Mouse (Mus musculus): Measurements from ENCODE around the gene Limd2. TPM values are rescaled to one million over a fixed set of nuclear protein-coding genes. Genes with fewer than 3 reads are reported as not detected.
"Not testable (repeated sequence)": the region's sequence is repeated elsewhere in the genome, so short reads cannot be mapped to it uniquely, and the experiment has no call there.

Limd2 gene
- 10 to 100 TPM; 13.2 to 18.1 TPM for total RNA-seq (2021)
- long read RNA-seq, experiment 1, transcript Limd2-201 (5 exons, 2,950 nt) = major isoform, 12 of 15 reads
- long read RNA-seq, experiment 1, partial matches to known transcripts = 1 of 15 reads
- long read RNA-seq, experiment 1, other reads (novel, unspliced or antisense) = 1 of 15 reads
- long read RNA-seq, experiment 2, transcript Limd2-201 (5 exons, 2,950 nt) = major isoform, 14 of 14 reads
- long read RNA-seq, experiment 2, partial matches to known transcripts = 0 of 14 reads
- long read RNA-seq, experiment 2, other reads (novel, unspliced or antisense) = 0 of 14 reads

DNA sequence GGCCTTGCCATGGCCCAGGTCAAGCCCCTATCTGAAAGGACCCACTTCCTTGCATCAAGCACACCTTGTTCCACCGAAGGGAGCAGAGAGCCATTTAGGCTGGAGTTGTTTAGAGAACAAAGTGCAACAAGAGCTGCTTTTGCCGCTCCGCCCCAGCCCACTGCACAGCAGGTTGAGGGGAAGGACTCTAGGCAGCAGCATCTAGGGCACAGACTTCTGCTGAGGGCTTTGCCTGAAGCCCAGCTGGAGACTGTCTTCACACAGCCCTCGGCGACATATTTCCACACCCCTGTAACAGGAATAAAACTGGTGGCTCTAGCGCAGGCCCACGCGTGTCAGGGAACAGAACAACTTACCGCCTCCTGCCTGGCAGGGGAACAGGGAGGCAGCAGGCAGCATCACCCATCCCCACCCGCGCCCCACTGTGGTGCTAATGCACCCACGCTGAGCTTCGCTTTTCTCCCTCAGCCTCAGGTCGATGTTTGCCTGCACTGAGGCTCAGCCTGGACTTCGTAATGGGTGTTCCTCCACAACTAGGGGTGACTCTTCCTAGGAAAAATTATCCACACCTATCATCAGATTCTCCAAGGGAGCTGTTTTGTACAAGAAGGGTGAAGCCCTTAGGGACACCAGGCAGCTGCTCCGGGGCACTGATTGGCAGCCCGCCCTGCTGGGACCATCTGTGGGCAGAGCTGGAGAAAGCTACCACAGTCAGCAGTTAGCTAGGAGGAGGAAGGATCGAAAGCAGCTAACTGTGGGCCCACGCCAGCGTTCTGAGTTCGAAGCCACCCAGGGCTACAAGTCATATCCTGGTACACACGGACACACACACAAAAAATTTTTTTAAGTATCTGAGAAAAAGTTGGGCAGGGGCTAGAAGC is at the start of gene Limd2, which contains the start of gene Gm10840:
Gene Limd2, minus strand, starts transcription at position 20 of the 881 bp plus-strand sequence.
Gene Gm10840, plus strand, starts transcription at position 10 of the 881 bp plus-strand sequence.
- DNase-seq = peak; percentile 50

DNA sequence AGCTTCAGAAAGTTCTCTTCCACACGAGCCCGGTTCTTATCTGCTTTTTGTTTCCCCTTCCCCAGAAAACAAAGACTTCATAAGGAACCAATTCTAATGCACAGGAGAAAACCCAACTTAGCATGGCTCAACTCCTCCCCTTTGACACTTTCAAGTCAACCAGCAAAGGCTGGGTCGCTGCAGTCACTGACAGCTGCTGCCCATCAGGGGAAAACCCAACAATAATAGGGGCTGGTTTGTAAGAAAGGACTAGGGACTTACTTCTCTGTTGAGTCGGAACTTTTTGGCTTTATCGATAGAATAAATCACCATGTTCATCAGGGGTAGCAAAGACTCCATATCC is 41.4 kb upstream of the Limd2 start, which contains the start of gene Strada:
Gene Strada, minus strand, starts transcription at position 46 of the 343 bp plus-strand sequence.
- no peak for DNase-seq

- no peak for DNase-seq
These were observed 40.9 kb upstream of the Limd2 start for GRCm38 (mm10) chr11:106201337-106202122.

DNA sequence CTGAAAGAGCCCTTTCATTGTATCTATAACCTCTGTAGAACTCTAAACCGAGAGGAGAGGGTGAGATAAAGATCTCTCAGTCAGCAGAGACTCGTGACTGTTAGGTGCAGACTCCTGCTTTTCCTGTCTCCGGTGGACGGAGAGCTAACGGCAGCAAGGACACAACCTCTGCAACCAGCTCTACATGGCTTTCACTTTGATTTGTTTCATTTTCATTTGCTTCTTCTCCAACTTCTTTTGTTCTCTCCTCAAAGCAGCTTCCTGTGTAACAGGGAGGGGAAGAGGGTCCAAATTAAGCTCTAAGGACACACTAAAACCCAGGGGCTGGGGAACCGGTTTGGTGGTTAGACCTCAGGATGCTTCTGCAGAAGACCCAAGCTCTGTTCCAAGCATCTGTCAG is 40.1 kb upstream of the Limd2 start:
- no peak for DNase-seq

GRCm38 (mm10) chr11:106199997-106200396 is 39.3 kb upstream of the Limd2 start:
- not testable (repeated sequence) for DNase-seq

- no peak for DNase-seq
These were observed 37.6 kb upstream of the Limd2 start for GRCm38 (mm10) chr11:106198277-106198676.

DNA sequence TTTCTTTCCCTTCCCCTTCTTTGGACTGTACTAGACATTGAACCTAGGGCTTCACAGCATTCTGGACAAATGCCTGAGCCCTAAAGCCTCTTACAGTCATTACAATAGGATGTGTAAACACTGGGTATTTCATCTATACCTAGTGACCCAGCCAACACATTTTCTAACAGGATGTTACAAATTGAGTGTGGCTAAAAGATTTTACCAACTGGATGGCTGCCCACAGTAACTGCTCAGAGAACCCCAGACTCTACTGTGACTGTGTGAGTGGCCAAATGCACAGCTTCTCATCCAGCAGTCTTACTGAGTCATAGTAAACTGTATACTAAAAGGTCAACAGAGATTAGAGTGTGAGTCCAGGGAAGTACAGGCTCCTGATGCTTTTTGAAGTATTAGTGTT is 34.7 kb upstream of the Limd2 start:
- DNase-seq = no peak

GRCm38 (mm10) chr11:106194891-106195290 is 34.2 kb upstream of the Limd2 start:
- DNase-seq = no peak

- DNase-seq = no peak
These were observed 33.5 kb upstream of the Limd2 start for GRCm38 (mm10) chr11:106194155-106194541.

DNA sequence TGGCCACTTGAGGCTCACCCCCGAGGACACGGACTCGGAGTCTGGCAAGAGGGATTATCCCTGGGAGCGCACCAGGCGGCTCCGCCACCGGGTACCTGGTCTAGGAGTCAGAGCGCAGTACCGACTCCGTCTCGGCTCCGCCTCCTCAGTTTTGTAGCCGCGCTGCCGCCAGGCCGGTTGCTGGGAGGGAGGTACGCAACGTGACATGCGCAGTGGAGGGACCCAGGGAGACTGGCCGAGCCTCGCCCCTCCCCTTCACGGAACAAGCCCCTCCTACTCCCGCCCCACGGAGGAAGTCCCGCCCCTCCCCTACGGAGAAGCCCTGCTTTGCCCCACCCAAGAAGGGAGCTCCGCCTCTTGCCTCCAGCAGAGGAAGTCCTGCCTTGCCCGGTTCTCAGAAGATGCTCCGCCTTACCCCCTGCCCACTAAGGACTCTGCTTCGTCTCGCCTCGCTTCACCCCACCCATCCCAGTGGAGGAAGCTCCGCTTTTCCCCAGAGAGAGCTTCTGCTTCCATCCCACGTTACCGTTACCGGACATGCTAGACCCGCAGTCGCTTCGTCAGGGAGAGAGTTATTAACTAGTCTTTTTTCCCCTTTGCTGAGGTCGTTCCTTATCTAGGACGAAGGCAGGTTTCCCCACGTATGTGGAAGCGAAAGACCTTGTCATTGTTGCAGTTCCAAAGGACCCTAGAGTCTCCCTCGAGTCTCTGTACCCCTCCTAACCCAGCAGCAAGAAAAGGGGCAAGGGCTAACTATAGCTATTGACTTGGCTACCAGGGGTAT is 32.9 kb upstream of the Limd2 start:
- peak; percentile 96 for DNase-seq

GRCm38 (mm10) chr11:106192657-106193370 is 32.2 kb upstream of the Limd2 start:
- no peak for DNase-seq

GRCm38 (mm10) chr11:106192241-106192640 is 31.6 kb upstream of the Limd2 start:
- DNase-seq = no peak

GRCm38 (mm10) chr11:106191716-106192115 is 31.1 kb upstream of the Limd2 start:
- DNase-seq = no peak

DNA sequence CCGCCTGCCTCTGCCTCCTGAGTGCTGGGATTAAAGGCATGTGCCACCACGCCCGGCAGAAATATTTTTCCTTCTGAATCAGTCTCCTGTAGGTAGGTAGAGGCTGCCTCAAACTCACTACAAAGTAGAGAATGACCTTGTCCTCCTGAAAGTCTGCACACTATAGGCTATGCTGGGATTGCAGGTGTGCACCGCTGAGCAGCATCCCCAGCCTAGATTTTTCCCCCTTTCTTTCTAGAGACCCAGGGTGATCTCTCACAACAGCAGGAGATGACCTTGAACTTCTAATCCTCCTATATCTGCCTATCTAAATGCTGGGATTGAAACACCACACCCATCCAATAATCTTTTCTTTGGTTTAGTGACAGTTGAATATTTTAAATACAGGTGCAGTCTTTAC is 26.7 kb upstream of the Limd2 start:
- DNase-seq = no peak

DNA sequence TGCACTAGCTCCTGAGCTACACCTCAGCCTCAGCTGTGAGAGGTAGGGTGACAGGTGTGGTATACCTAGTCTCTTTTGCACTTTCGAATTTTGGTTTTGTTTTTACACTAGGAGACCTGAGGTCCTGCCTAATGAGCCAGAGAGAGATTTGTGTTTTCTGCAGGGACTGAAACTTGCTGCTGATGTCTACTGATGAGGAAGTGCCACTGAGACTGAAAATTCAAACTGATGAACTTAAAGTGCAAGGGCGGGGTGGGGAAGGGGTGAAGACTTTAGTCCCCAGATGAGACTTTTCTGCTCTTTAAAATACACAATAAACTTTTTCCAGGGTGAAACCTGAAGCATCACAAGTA is 19.8 kb upstream of the Limd2 start:
- no peak for DNase-seq

DNA sequence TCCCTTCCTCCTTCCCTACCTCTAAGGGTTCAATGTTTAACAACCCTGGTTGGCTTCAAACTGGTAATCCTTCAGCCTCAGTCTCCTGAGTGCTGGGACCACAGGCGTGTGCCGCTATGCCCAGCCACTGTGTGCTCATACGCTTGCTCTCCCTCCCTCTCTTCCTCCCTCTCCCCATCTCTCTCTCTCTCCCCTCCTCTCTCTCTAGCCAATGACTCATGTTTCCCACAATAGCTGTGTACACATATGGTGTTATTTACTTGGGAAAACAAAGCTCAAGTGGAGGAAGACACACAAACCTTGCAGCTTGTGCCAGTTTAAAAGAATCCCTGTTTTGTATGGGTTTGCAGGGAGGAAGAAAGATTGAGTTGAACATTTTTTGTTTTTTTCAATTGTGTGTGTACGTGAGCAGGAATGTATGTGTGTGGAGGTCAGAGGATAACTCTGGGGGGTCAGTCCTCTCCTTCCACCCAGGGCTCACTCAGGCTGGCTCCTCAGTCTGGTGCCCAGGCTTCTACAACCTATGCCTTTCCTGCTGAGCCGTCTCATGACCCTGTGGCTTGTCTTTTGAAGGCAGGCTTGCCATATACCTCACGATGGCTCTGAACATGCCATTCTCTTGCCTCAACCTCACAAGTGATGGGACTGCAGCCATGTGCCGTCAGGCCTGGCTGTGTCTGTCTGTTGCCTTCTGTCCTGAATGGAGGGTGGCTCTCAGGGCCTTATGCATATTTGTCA is 19.2 kb upstream of the Limd2 start:
- DNase-seq = no peak

GRCm38 (mm10) chr11:106178036-106178782 is 17.5 kb upstream of the Limd2 start:
- DNase-seq = no peak

GRCm38 (mm10) chr11:106176372-106176771 is 15.7 kb upstream of the Limd2 start:
- DNase-seq = no peak

DNA sequence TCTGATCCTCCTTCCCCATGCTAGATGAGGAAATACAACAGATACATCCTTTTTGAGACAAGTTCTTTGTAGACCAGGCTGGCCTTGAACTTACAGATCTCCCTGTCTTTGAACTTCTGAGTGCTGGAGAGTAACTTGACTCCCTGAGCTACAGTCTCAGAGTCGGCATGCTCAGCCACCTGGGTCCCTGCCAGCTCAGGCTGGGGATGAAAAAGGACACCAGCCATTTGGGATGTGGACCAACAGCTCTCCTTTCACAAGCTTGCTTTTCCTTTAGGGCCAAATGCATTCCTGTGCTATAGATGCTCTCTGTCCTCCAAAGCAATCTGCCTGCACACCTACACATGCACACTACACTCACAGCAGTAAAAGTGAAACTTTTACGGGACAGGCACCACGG is 14.4 kb upstream of the Limd2 start:
- DNase-seq = peak; percentile 69

DNA sequence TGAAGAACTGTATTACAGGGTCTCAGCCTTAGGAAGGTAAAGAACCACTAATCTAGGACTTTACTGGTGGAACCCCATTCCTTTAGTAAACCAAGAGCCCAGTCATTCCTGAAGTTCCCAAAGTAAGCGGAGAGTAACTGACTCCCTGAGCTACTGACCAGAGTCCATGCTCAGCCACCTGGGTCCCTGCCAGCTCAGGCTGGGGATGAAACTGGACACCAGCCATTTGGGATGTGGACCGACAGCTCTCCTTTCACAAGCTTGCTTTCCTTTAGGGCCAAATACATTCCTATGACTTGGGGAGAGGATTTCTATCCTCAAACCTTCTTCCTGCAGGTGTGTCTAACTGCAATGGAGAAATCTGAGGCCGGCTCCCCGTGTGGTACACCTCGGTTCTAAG is 13.7 kb upstream of the Limd2 start:
- peak; percentile 72 for DNase-seq
